Mouse (Mus musculus) layer of hippocampus, adult 9-11 months (tissue): ENCODE measurements around the gene 2610001J05Rik.
A peak's percentile ranks its signal among the peaks of the same experiment; 100 is the strongest.
"Not testable (repeated sequence)": the region's sequence is repeated elsewhere in the genome, so short reads cannot be mapped to it uniquely, and the experiment has no call there.

Experiments used
- DNase-seq: peaks from one replicate; pipeline ENCODE4 v3.0.0; 2022

The 2610001J05Rik gene

GRCm38 (mm10) chr6:13870919-13871624 is at the start of gene 2610001J05Rik:
Gene 2610001J05Rik, minus strand, starts transcription at chr6:13871518.
- DNase-seq = peak; percentile 93

- no peak for DNase-seq
Observed at GRCm38 (mm10) chr6:13909762-13910537, 38.6 kb upstream of the 2610001J05Rik start.

GRCm38 (mm10) chr6:13902941-13903627 is 31.8 kb upstream of the 2610001J05Rik start:
- no peak for DNase-seq

- DNase-seq = no peak
Observed at GRCm38 (mm10) chr6:13884877-13885592, 13.7 kb upstream of the 2610001J05Rik start.

GRCm38 (mm10) chr6:13882919-13883318 is 11.6 kb upstream of the 2610001J05Rik start:
- DNase-seq = no peak

GRCm38 (mm10) chr6:13873959-13874358 is 2.6 kb upstream of the 2610001J05Rik start:
- no peak for DNase-seq

GRCm38 (mm10) chr6:13872076-13872475 is 758 bp upstream of the 2610001J05Rik start:
- DNase-seq = no peak

GRCm38 (mm10) chr6:13871625-13871958 is 274 bp upstream of the 2610001J05Rik start:
- no peak for DNase-seq

- no peak for DNase-seq
Observed at GRCm38 (mm10) chr6:13870289-13870741, 1.0 kb downstream of the 2610001J05Rik start.

- DNase-seq = no peak
Observed at GRCm38 (mm10) chr6:13860596-13860995, 10.7 kb downstream of the 2610001J05Rik start.

GRCm38 (mm10) chr6:13859877-13860585 is 11.3 kb downstream of the 2610001J05Rik start:
- no peak for DNase-seq

- no peak for DNase-seq
Observed at GRCm38 (mm10) chr6:13854230-13854629, 17.1 kb downstream of the 2610001J05Rik start.

- DNase-seq = no peak
Observed at GRCm38 (mm10) chr6:13853244-13853643, 18.1 kb downstream of the 2610001J05Rik start.

GRCm38 (mm10) chr6:13846031-13846430 is 25.3 kb downstream of the 2610001J05Rik start:
- DNase-seq = not testable (repeated sequence)

GRCm38 (mm10) chr6:13839345-13840054 is 31.8 kb downstream of the 2610001J05Rik start, which contains the start of gene Gpr85:
Gene Gpr85, minus strand, starts transcription at chr6:13839942.
- peak; percentile 30 for DNase-seq

GRCm38 (mm10) chr6:13838677-13839344 is 32.5 kb downstream of the 2610001J05Rik start:
- DNase-seq = peak; percentile 85

GRCm38 (mm10) chr6:13837916-13838676 is 33.2 kb downstream of the 2610001J05Rik start:
- DNase-seq = peak; percentile 13

- DNase-seq = peak; percentile 12
Observed at GRCm38 (mm10) chr6:13836967-13837570, 34.2 kb downstream of the 2610001J05Rik start.
